Mouse (Mus musculus) gastrocnemius, adult 8-10 months (tissue): ENCODE measurements around the gene Gpr179. TPM values are rescaled to one million over a fixed set of nuclear protein-coding genes. Genes with fewer than 3 reads are reported as not detected.
"Not testable (repeated sequence)": the region's sequence is repeated elsewhere in the genome, so short reads cannot be mapped to it uniquely, and the experiment has no call there.

ENCODE experiments used
- DNase-seq, 2 experiments: peaks; one replicate each; pipeline ENCODE4 v3.0.0; 2022; ENCODE audit warnings: low spot score in 2 of 2
- total RNA-seq, 4 experiments: library from RNA; stranded (reverse); gene quantifications; 2 replicates each; pipeline ENCODE4 v1.2.4; 2022

Gpr179 gene
- total RNA-seq, 4 experiments from 2014 or later = 0.05 TPM; not detected in 3

GRCm38 (mm10) chr11:97321894-97322600, 29.8 kb downstream of the Gpr179 start:
- DNase-seq = not testable (repeated sequence)

DNA sequence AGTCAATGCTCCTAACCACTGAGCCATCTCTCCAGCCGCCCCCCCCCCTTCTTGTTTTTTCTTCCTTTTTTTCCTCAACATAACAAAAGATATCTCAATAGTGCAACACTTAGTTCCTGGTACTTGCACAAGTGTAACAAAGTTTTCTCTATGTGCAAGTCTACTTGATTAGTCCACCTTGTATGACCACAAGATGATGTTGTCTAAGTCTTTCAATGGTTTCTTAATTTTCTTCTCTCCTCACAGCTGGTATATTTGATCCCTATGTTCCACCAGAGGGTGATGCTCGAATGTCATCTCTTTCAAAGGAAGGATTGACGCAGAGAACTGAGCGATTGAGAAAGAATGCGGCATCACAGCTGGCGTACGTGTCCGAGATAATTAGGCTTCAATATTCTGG, 30.7 kb downstream of the Gpr179 start:
- no peak for DNase-seq

DNA sequence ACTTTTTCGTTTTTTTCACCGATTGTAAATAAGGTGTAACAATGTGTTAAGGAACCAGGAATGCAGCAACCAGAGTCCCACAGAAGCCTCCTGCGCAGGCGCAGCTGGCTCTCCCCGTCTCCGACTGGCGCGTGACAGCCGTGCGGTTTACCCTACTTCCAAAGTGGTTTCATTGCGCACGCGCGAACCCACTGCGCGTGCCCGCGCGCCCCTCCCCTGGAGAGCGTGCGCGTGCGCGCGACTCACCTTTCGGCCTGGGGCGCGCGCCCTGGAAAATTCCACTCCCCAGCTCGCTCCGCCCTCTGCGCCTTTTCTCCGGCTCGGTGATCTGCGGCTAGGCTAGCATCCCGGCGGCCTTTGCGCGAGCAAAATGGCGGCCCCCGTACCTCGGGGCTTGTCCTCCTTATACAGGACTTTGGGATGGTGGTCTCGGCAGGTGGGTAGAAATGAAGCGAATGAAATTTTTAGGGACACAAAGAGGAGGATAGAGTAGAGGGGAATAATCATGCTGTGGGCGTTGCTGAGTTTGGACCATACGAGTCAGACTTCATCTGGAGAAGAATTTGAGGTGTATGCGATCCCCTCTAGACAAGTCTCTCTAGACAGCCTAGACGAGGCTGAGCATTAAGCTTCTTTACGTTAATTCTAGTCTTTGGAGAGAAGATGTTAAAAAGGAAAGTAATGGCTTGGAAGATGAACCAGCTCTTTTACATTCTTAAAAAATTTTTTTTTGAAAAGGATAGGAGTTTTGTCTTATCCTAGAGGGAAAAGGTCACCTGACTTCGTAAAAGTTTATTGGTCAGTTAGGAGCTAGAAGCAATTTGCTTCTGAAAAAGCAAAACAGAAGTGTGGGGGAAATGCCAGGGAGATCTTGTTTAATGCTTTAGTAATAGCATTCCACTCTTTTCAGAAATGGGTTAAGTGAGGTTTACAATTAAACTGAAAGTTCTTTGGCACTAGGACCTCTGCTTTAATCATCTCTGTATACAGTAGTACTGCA, 36.1 kb downstream of the Gpr179 start, which contains the start of gene Mrpl45:
Mrpl45 (plus strand) TSS at position 213 of the 1,000 bp plus-strand sequence.
- DNase-seq = peak; percentile 98 to 99

- DNase-seq = no peak
Measured at GRCm38 (mm10) chr11:97314751-97315503, 37.0 kb downstream of the Gpr179 start.

DNA sequence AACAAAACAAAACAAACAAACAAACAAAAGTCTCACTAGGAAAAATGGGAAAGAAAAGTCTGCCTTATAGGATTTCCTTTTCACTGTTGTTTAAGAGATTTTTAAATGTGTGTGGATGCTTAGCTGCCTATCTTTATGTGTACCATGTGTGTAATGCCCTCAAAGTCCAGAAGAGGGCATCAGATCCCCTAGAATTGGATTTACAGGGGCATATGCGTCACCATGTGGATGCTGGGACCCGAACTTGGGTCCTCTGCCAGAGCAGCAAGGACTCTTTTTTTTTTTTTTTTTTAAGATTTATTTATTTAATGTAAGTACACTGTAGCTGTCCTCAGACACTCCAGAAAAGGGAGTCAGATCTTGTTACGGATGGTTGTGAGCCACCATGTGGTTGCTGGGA, 37.8 kb downstream of the Gpr179 start:
- DNase-seq = no peak

DNA sequence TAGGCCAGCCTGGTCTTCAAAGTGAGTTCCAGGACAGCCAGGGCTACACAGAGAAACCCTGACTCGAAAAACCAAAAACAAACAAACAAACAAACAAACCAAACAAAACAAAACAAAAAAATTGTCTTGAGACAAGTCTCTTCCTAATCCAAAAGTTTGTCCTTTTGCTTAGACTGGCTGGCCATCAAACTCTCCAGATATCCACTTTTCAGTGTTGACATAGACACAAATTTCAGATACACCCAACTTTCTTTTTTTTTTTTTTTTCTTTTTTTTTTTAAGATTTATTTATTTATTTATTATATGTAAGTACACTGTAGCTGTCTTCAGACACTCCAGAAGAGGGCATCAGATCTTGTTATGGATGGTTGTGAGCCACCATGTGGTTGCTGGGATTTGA, 39.0 kb downstream of the Gpr179 start:
- not testable (repeated sequence) for DNase-seq

DNA sequence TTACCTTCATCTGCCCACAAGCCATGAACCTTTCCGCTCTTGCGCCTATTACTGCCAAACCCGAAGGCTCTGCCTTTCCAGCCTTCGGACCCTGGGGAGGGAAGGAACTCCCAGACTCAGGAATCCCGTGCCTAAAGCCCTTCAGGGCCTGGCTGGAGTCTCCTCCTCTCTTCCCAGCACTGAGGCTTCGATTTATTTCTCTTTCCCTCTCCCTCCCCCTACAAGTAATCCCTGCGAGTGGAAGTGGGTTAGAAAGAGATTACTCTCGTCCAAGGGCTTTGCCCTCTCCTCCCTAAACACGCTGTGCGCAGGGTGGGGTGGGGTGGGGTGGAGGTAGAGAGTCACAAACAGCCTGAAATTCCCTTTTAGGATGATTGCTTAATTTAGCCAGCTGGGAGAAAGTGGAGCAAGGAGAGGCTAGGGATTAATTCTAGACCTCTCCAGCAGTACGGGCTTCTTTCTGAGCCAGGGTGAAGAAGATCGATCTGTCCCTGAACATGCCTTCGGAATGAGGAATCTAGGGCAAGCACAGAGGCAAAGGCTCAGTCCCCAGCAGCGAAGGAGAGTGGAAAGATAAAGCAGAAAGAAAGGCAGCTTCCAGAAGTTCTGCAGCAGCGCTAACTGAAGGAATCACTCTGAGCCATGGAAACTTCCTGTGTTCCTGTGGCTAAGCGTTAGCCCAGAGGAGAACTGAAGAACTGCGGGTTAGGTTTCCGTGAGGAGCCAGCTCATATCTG, 40.8 kb downstream of the Gpr179 start:
- peak in 1 of 2 experiments; percentile 30 for DNase-seq

GRCm38 (mm10) chr11:97309911-97310571, 41.8 kb downstream of the Gpr179 start:
- DNase-seq = peak; percentile 51 to 70

DNA sequence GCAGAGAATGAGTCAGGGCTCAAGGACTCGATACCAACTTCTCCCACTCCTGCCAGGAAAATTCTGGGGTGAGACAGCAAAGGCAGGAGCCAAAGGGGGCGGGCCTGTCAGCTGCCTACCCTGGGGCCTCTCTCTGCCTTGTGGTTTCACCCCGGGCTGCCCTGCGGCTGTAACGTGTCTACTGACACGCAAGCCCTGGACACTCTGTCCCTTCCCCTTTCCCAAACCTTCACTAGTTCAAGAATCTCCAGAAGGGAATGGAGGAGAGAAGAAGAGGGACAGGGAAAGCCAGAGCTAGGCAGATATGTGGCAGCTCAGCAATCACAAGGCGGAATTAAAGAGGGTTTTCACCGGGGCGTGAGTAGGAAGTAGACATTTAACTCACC, 42.4 kb downstream of the Gpr179 start:
- peak; percentile 85 for DNase-seq

- DNase-seq = no peak
Measured at GRCm38 (mm10) chr11:97308806-97309450, 42.9 kb downstream of the Gpr179 start.

DNA sequence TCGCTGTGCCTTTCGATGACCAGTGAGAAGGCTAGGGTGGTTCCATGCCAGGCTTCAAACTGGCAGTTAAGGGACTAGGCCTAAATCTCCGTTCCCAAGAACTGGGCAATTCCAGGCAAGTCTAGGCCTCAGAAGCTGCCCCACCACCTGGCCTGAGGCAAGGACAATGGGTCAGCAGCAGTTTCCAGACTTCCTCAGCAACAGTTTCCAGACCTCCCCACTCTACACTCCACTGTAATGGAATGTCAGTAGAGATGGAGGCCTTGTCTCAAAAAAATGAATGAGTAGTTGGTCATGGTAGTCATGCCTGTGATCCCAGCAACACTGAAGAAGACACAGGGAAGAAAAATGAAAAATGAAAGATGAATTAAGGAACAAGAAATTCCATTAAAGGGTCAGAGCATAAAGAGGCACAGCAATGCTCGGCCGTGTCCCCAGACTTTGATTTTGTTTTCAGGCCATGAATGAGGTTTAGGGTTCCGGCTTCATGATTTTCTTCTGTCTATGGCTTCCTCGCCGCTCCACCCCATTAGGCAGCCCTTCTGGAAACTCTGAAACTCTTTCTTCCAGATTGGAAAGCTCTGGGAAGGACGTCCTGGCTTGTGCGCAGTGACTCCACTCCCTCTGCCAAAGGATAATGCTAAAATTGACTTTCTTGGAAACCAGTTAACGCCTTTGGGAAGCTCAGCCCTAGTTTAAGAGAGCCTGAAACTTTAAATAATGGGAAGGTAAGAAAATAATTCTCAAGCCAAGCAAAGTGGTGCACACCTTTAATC, 44.4 kb downstream of the Gpr179 start:
- DNase-seq = peak in 1 of 2 experiments; percentile 15

GRCm38 (mm10) chr11:97304631-97305030, 47.2 kb downstream of the Gpr179 start:
- no peak for DNase-seq

GRCm38 (mm10) chr11:97302231-97302781, 49.6 kb downstream of the Gpr179 start:
- DNase-seq = peak in 1 of 2 experiments; percentile 37

DNA sequence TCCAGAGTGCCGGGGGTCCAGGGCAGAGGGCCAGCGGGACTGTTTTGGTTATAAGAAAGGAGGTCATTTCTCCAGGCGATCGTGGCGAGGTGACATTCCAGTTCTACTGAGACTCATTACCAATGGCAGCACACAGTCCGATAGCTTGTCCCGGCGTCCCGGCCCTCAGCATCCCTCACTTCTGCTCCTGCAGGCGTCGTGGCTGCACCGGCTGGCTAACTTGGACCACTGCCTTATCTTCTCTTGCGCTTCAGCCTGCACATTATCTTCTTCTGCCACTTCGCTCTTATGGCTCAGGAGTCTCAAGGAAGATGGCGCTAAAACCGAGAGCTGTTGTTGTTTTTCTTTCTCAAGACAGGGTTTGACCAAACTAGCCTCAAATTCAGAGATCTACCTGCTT, 50.5 kb downstream of the Gpr179 start:
- no peak for DNase-seq

GRCm38 (mm10) chr11:97299939-97300338, 51.9 kb downstream of the Gpr179 start:
- DNase-seq = no peak

GRCm38 (mm10) chr11:97296542-97296941, 55.3 kb downstream of the Gpr179 start:
- DNase-seq = no peak

- no peak for DNase-seq
Measured at GRCm38 (mm10) chr11:97292731-97293130, 59.1 kb downstream of the Gpr179 start.
